Mouse (Mus musculus): ENCODE data around the gene Rabgap1l. TPM values are rescaled to one million over a fixed set of nuclear protein-coding genes. Genes with fewer than 3 reads are reported as not detected.

Rabgap1l gene
- polyA plus RNA-seq, 1 experiment = 14.2 TPM

DNA sequence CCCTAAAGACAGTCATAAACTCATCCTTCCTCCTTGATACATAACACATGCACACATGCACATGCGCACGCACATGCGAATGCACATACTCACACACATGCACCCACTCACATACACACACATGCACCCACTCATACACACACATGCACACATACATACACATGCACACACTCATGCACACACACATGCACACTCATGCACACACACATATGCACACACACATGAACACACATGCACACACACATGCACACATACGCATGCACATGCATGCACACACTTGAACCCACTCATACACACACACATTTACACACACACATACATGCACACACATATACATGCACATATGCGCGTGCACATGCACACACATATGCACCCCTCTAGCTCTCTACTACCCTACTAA lies 89.2 kb downstream of the Rabgap1l start:
- no peaks in the 10 kb centered on the region for H3K4me1 ChIP-seq (ENCODE audit: control insufficient read depth, insufficient read depth, low read length)
- H3K27me3 ChIP-seq (ENCODE audit: control insufficient read depth, insufficient read depth, low read length) = no peaks in the 10 kb centered on the region
- H3K36me3 ChIP-seq (ENCODE audit: control insufficient read depth, insufficient read depth, low read length) = no peaks in the 10 kb centered on the region
- H3K4me3 ChIP-seq (ENCODE audit: control insufficient read depth, low read depth, low read length) = no peak overlapping the region
- H3K27ac ChIP-seq (ENCODE audit: control insufficient read depth, insufficient read depth, low read depth, low read length) = no peak overlapping the region
- TF ChIP-seq CTCF (IDR thresholded peaks at IDR 0.05; ENCODE audit: control insufficient read depth, insufficient read depth, insufficient replicate concordance, low read depth, low read length) (no peak), POLR2A (IDR thresholded peaks at IDR 0.05; ENCODE audit: control insufficient read depth, low read depth, low read length) (no peak)

DNA sequence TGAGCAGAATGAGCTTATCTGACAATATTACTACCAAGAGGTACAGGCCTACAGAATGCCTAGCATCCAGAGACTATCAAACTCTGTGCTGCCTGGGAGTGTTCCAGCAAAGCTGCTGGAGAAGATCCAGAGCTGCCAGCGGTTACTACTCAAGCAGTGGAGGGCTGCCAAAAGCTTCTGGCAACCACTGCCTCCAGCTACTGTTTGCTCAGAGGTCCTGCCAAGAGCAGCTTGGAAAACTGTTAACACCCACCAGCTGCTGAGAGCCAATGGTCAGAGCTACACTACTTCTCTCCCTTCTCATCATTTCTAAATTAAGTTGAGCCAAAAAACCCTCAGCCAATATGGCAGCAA lies 99.9 kb downstream of the Rabgap1l start:
- no peaks in the 10 kb centered on the region for H3K4me1 ChIP-seq (ENCODE audit: control insufficient read depth, insufficient read depth, low read length)
- no peak overlapping the region for H3K27ac ChIP-seq (ENCODE audit: control insufficient read depth, insufficient read depth, low read depth, low read length)
- no peaks in the 10 kb centered on the region for H3K27me3 ChIP-seq (ENCODE audit: control insufficient read depth, insufficient read depth, low read length)
- no peak for TF ChIP-seq POLR2A (IDR thresholded peaks at IDR 0.05; ENCODE audit: control insufficient read depth, low read depth, low read length)
- H3K36me3 ChIP-seq (ENCODE audit: control insufficient read depth, insufficient read depth, low read length) = no peaks in the 10 kb centered on the region
- H3K4me3 ChIP-seq (ENCODE audit: control insufficient read depth, low read depth, low read length) = no peak overlapping the region

DNA sequence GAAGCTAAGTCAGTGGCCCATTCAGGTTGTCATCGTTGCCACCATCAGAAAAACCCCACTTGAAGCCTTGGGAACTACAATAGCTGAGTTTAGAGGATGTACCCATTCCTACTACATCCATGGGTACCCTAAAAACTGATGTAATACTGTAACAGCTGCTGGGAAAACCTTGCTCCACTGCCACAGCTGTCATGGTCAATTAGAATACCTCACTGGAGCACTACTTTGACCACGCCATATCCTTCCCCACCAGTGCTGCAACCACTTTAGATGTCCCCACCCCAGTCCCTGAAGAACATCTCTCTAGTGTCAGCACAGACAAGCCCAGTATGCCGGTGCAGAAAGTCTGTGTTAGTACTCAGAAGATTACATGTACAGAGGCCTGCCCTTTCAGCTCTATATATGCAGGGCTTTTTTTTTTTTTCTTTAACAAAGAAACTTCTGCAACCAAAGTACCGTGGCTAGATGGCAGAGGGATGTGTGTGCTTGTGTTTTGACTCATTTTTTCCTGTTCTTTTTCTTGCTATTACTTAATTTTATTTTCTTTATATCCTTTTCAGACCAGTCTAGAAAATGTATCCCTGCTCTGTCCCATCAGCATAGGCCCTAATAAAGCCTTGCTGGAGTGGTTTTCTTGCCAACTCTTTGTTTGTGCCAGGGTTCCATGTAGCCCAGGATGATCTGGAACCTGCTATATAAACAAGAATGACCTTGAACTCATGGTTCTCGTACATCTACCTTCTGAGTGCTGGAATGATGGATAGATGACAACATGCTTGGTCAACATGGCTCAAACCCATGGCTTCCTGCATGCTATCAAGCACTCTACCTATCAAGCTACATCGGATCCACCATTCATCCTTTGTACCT lies 100.6 kb downstream of the Rabgap1l start:
- TF ChIP-seq CTCF (IDR thresholded peaks at IDR 0.05; ENCODE audit: control insufficient read depth, insufficient read depth, insufficient replicate concordance, low read depth, low read length) = no peak
- TF ChIP-seq POLR2A (IDR thresholded peaks at IDR 0.05; ENCODE audit: control insufficient read depth, low read depth, low read length) = no peak
- Histone ChIP-seq H3K4me1 (ENCODE audit: control insufficient read depth, insufficient read depth, low read length) (no peaks in the 10 kb centered on the region), H3K4me3 (ENCODE audit: control insufficient read depth, low read depth, low read length) (no peak overlapping the region), H3K27me3 (ENCODE audit: control insufficient read depth, insufficient read depth, low read length) (no peaks in the 10 kb centered on the region), H3K36me3 (ENCODE audit: control insufficient read depth, insufficient read depth, low read length) (no peaks in the 10 kb centered on the region), H3K27ac (ENCODE audit: control insufficient read depth, insufficient read depth, low read depth, low read length) (no peak overlapping the region)

DNA sequence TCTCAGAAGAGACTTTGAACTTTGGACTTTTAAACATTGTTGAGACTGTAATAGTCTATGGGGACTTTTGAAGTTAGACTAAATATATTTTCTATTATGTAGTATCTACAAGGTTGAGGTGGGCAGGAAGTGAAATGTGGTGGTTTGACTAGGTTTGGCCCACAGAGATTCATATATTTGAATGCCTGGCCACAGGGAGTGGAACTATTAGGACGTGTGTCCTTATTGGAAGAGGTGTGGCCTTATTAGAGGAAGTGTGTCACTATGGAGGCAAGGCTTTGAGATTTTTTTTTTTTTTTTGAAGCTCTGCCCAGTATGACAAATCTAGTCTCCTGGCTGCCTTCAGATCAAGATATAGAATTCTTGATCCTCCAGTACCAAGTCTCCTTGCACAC lies 101.8 kb downstream of the Rabgap1l start:
- no peak overlapping the region for H3K4me3 ChIP-seq (ENCODE audit: control insufficient read depth, low read depth, low read length)
- H3K27ac ChIP-seq (ENCODE audit: control insufficient read depth, insufficient read depth, low read depth, low read length) = no peak overlapping the region
- H3K4me1 ChIP-seq (ENCODE audit: control insufficient read depth, insufficient read depth, low read length) = no peaks in the 10 kb centered on the region
- no peaks in the 10 kb centered on the region for H3K27me3 ChIP-seq (ENCODE audit: control insufficient read depth, insufficient read depth, low read length)
- TF ChIP-seq CTCF (IDR thresholded peaks at IDR 0.05; ENCODE audit: control insufficient read depth, insufficient read depth, insufficient replicate concordance, low read depth, low read length) (no peak), POLR2A (IDR thresholded peaks at IDR 0.05; ENCODE audit: control insufficient read depth, low read depth, low read length) (no peak)
- no peaks in the 10 kb centered on the region for H3K36me3 ChIP-seq (ENCODE audit: control insufficient read depth, insufficient read depth, low read length)

DNA sequence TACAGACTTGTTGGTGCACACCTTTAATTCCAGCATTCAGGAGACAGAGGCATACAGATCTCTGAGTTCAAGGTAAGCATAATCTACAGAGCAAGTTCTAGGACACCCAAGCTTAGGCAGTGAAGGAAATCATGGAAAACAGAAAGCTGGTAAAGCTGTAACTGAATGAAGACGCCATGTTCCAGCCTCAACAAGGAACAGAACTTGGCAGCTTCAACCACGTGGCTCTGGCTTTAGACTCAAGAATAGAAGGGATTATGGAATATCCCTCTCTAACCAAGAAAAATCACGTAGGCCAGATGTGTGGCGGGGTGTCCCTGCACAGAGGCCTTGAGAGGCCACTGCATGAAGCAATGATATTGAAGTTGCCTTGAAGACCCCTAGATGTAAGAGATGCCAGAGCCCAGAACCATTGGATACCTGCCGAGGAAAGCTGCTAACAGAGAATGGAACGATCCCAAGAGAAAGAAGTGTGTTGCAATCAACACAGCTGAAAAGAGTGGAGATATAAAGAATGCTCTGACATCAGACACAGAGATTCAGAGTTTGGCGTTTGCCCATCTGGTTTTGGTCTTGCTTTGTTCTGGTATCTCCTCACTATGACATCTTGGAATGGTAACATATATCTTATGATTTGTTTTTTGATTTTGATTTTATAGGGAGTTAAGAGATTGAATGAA lies 102.4 kb downstream of the Rabgap1l start:
- Histone ChIP-seq H3K4me3 (ENCODE audit: control insufficient read depth, low read depth, low read length) (no peak overlapping the region), H3K27me3 (ENCODE audit: control insufficient read depth, insufficient read depth, low read length) (no peaks in the 10 kb centered on the region), H3K4me1 (ENCODE audit: control insufficient read depth, insufficient read depth, low read length) (no peaks in the 10 kb centered on the region), H3K27ac (ENCODE audit: control insufficient read depth, insufficient read depth, low read depth, low read length) (no peak overlapping the region), H3K36me3 (ENCODE audit: control insufficient read depth, insufficient read depth, low read length) (no peaks in the 10 kb centered on the region)
- TF ChIP-seq CTCF (IDR thresholded peaks at IDR 0.05; ENCODE audit: control insufficient read depth, insufficient read depth, insufficient replicate concordance, low read depth, low read length) (no peak), POLR2A (IDR thresholded peaks at IDR 0.05; ENCODE audit: control insufficient read depth, low read depth, low read length) (no peak)

DNA sequence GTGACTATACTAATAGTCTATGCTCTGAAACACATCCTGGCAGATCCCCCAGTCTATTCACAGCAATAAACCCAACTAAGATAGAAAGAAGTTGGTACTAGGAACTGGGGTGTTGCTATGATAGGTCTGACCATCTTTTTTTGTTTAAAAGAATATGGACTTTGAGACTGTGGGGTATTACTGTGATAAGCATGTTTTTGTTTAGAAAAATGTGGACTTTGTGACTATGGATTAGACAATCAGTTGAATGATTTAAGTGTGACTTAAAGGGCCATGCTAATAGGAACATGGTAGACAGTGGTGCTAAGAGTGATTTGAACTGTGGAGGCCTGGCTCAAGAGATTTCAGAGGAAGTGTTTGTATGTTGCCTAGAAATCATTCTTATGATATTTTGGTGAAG lies 103.5 kb downstream of the Rabgap1l start:
- no peak for TF ChIP-seq POLR2A (IDR thresholded peaks at IDR 0.05; ENCODE audit: control insufficient read depth, low read depth, low read length)
- TF ChIP-seq CTCF (IDR thresholded peaks at IDR 0.05; ENCODE audit: control insufficient read depth, insufficient read depth, insufficient replicate concordance, low read depth, low read length) = no peak
- Histone ChIP-seq H3K27ac (ENCODE audit: control insufficient read depth, insufficient read depth, low read depth, low read length) (no peak overlapping the region), H3K4me1 (ENCODE audit: control insufficient read depth, insufficient read depth, low read length) (no peaks in the 10 kb centered on the region), H3K36me3 (ENCODE audit: control insufficient read depth, insufficient read depth, low read length) (no peaks in the 10 kb centered on the region), H3K4me3 (ENCODE audit: control insufficient read depth, low read depth, low read length) (no peak overlapping the region), H3K27me3 (ENCODE audit: control insufficient read depth, insufficient read depth, low read length) (no peaks in the 10 kb centered on the region)

DNA sequence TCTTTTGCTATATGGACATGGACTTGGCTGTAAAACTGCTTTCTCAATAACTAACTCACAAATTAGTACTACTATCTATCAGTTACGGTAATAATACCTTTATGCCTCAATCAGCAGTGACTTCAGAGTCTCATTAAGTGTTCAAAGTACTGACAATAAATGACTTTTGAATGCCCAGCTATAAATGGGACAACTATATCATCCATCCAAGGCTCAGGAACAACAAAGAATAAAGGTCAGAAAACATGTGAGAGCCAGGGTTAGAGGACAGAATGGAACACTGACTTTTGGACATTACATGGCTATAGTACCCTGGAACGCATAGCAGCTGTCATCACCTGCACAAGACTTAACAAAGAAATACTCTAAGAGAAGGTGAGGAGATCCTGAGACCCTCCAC lies 108.8 kb downstream of the Rabgap1l start:
- TF ChIP-seq POLR2A (IDR thresholded peaks at IDR 0.05; ENCODE audit: control insufficient read depth, low read depth, low read length) (no peak), CTCF (IDR thresholded peaks at IDR 0.05; ENCODE audit: control insufficient read depth, insufficient read depth, insufficient replicate concordance, low read depth, low read length) (no peak)
- no peaks in the 10 kb centered on the region for H3K4me1 ChIP-seq (ENCODE audit: control insufficient read depth, insufficient read depth, low read length)
- H3K36me3 ChIP-seq (ENCODE audit: control insufficient read depth, insufficient read depth, low read length) = no peaks in the 10 kb centered on the region
- no peak overlapping the region for H3K27ac ChIP-seq (ENCODE audit: control insufficient read depth, insufficient read depth, low read depth, low read length)
- H3K27me3 ChIP-seq (ENCODE audit: control insufficient read depth, insufficient read depth, low read length) = no peaks in the 10 kb centered on the region
- H3K4me3 ChIP-seq (ENCODE audit: control insufficient read depth, low read depth, low read length) = no peak overlapping the region
